ENCODE assay signal across 18 mouse cellular contexts in the genomic region with DNA sequence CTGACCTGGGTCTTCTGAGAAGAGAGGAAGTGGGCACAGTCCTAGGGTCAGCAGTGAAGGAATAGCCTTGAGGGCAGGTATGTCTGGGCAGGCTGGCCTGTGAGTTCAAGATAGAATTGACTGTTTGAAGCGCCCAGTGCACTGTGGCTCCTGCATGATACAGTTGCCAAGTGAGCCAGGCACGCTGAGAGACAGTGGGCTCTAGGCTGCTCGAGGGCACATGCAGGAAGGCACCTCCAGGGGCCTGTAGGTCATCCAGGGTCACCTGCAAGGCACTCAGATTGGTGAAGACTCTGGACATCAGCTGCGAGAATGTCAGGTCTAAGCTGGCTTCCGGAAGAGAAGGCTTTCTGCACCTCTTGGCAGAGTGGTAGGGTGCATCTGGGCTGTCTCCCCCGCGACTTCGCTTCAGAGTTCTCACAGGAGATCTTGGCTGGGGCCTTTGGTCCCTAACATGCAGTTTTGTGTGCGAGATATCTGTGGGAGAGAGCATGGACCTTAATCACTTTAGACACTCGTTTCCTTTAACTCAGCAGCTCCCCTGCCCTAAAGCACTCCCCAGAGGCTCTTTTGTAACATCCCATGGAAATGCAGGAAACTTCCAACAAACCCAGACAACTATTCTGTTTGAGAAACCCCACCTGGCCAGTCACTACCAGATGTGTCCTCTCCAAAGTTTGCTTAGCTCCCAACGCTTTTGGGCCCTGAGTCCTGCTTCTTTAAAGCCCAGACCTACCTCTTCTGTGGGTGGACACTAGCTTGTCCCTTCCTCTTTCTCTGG. TPM values are rescaled to one million over a fixed set of nuclear protein-coding genes. Genes with fewer than 3 reads are reported as not detected.
A peak's percentile ranks its signal among the peaks of the same experiment; 100 is the strongest.
DNase-seq lines count a peak whose midpoint lies in the region; ATAC-seq and TF ChIP-seq lines count a peak whose summit lies in the region.
"Had no signal": no experiment of that assay in that cellular context is flagged by ENCODE, and none has a peak within 500 bp of the region (broad histone marks: within the 10 kb centered on the region; RNA-seq: fewer than 3 reads in every experiment).

No protein-coding gene starts in this region.

- intact Hi-C loops in gastrocnemius, adult 2 months (cut with DNase I) = no loop called here

- no peak overlapping the region for H3K4me3 ChIP-seq in heart, embryonic 12.5 days
- H3K4me3 ChIP-seq in kidney, postnatal 0 days (replicated peaks; ENCODE audit: low read depth, low read length) = no peak overlapping the region
- no peak overlapping the region for H3K4me3 ChIP-seq in gastrocnemius, adult 2 months
- H3K4me3 ChIP-seq: embryonic facial prominence, embryonic 13.5 days; forebrain, embryonic 12.5 days; limb, embryonic 13.5 days; midbrain, embryonic 10.5 days had no signal

- H3K27me3 ChIP-seq in heart, embryonic 12.5 days (replicated peaks) = no peaks in the 10 kb centered on the region
- H3K27me3 ChIP-seq in kidney, postnatal 0 days (ENCODE audit: insufficient read depth, low read length) = no peaks in the 10 kb centered on the region
- H3K27me3 ChIP-seq: embryonic facial prominence, embryonic 13.5 days; limb, embryonic 13.5 days had no signal

- H3K27ac ChIP-seq in heart, embryonic 12.5 days (ENCODE audit: poor library complexity, severe bottlenecking) = no peak overlapping the region
- peak overlapping the region; percentile 57 for H3K27ac ChIP-seq in kidney, postnatal 0 days
- no peak overlapping the region for H3K27ac ChIP-seq in gastrocnemius, adult 2 months
- H3K27ac ChIP-seq: embryonic facial prominence, embryonic 13.5 days; forebrain, embryonic 12.5 days; limb, embryonic 13.5 days; midbrain, embryonic 10.5 days had no signal

- H3K9me3 ChIP-seq in heart, embryonic 12.5 days (replicated peaks) = 0 out of 2 replicates have a peak, but pooled peaks cover 2% of the 10 kb centered on the region
- H3K9me3 ChIP-seq in kidney, postnatal 0 days (replicated peaks; ENCODE audit: low read length) = no peaks in the 10 kb centered on the region
- H3K9me3 ChIP-seq: embryonic facial prominence, embryonic 13.5 days; forebrain, embryonic 12.5 days; limb, embryonic 13.5 days; midbrain, embryonic 10.5 days had no signal

- no peaks in the 10 kb centered on the region for H3K4me1 ChIP-seq in heart, embryonic 12.5 days (replicated peaks)
- H3K4me1 ChIP-seq in kidney, postnatal 0 days (replicated peaks; ENCODE audit: insufficient read depth, low read length) = no peaks in the 10 kb centered on the region
- H3K4me1 ChIP-seq: embryonic facial prominence, embryonic 13.5 days; forebrain, embryonic 12.5 days; limb, embryonic 13.5 days; midbrain, embryonic 10.5 days had no signal

- WGBS in heart, embryonic 12.5 days = 69% methylated on average over 11 of the region's 11 CpGs
- 52% methylated on average over 11 of the region's 11 CpGs for WGBS in kidney, postnatal 0 days

- H3K9ac ChIP-seq in heart, embryonic 12.5 days = no peak overlapping the region
- no peak overlapping the region for H3K9ac ChIP-seq in kidney, postnatal 0 days (ENCODE audit: low read depth, low read length)
- H3K9ac ChIP-seq: embryonic facial prominence, embryonic 13.5 days; forebrain, embryonic 12.5 days; limb, embryonic 13.5 days had no signal

- peak; percentile 86 for DNase-seq in heart, adult 11 months
- DNase-seq in ovary, adult 18-20 months (ENCODE audit: low spot score) = peak; percentile 3
- no peak for DNase-seq in ovary, postnatal 10 days (ENCODE audit: low spot score)
- peak; percentile 83 for DNase-seq in kidney, postnatal 0 days (ENCODE audit: low spot score)
- DNase-seq in testis, postnatal 10 days (ENCODE audit: low spot score) = peak; percentile 34
- no peak for DNase-seq in layer of hippocampus, adult 9-10 months (ENCODE audit: low spot score)
- DNase-seq in gastrocnemius, adult 2 months = no peak
- DNase-seq: B cell, adult 2 months; cerebellum, adult 9-11 months; layer of hippocampus, adult 9-11 months had no signal

- no peak for ATAC-seq in heart, embryonic 12.5 days (ENCODE audit: insufficient number of reproducible peaks, low FRiP score)
- no peak for ATAC-seq in kidney, postnatal 0 days (replicated peaks; ENCODE audit: low FRiP score, low read depth)

- H3K4me2 ChIP-seq in heart, embryonic 12.5 days = no peak overlapping the region
- no peak overlapping the region for H3K4me2 ChIP-seq in kidney, postnatal 0 days (ENCODE audit: low read length)
- H3K4me2 ChIP-seq: embryonic facial prominence, embryonic 13.5 days; forebrain, embryonic 12.5 days; limb, embryonic 13.5 days had no signal

- TF ChIP-seq CTCF in kidney, postnatal 0 days (IDR thresholded peaks at IDR 0.05; ENCODE audit: low read depth) = no peak
- TF ChIP-seq CTCF in gastrocnemius, adult 2 months (IDR thresholded peaks at IDR 0.05) = no peak

- H3K36me3 ChIP-seq in heart, embryonic 12.5 days = no peaks in the 10 kb centered on the region
- H3K36me3 ChIP-seq in kidney, postnatal 0 days (ENCODE audit: insufficient read depth, low read length) = no peaks in the 10 kb centered on the region
- H3K36me3 ChIP-seq: embryonic facial prominence, embryonic 13.5 days; forebrain, embryonic 12.5 days; G1E; limb, embryonic 13.5 days; midbrain, embryonic 10.5 days had no signal

RNA-seq across cellular contexts. Expression of gene Gm11232, which starts 1.1 kb away (rescaled TPM):
- polyA plus RNA-seq in heart, embryonic 12.5 days (2016; fragmentation: Nextera tagmentation; extraction: Ambion mirVana) = 0.13 TPM in 1 of 2 replicates, not detected in the other
- polyA plus RNA-seq in kidney, postnatal 0 days (2015; fragmentation: Nextera tagmentation; extraction: Ambion mirVana) = 2.4 and 3.5 TPM in 2 replicates
- total RNA-seq in gastrocnemius, adult 2 months (2021) = not detected
- total RNA-seq: gastrocnemius, postnatal 4 days had no signal
- polyA plus RNA-seq: embryonic facial prominence, embryonic 13.5 days; forebrain, embryonic 12.5 days; G1E; hindbrain, embryonic 11.5 days; limb, embryonic 13.5 days; midbrain, embryonic 10.5 days had no signal

Comparison
In these comparisons a context has a peak if more than half of its experiments do, and no peak if none do; other contexts are left out.
1. DNase-seq: peak in heart, adult 11 months (single experiment), ovary, adult 18-20 months (single experiment), kidney, postnatal 0 days (single experiment) and testis, postnatal 10 days (single experiment); none in ovary, postnatal 10 days (single experiment), layer of hippocampus, adult 9-10 months (single experiment) and gastrocnemius, adult 2 months (single experiment).